ENCODE assay signal across 8 mouse cellular contexts in genomic region chr15:81511601-81512261, GRCm38 (mm10). TPM values are rescaled to one million over a fixed set of nuclear protein-coding genes. Genes with fewer than 3 reads are reported as not detected.
DNase-seq lines count a peak whose midpoint lies in the region; ATAC-seq lines count a peak whose summit lies in the region.

No protein-coding gene starts in this region.

- H3K9me3 ChIP-seq in kidney, embryonic 14.5 days (ENCODE audit: control insufficient read depth, low read length) = no peaks in the 10 kb centered on the region
- H3K9me3 ChIP-seq in stomach, embryonic 15.5 days = no peaks in the 10 kb centered on the region

- peak overlapping the region; percentile 57 for H3K27ac ChIP-seq in kidney, embryonic 14.5 days (ENCODE audit: low read depth, low read length)
- peak overlapping the region; percentile 84 for H3K27ac ChIP-seq in stomach, embryonic 15.5 days

- peaks cover 8% of the 10 kb centered on the region for H3K4me1 ChIP-seq in kidney, embryonic 14.5 days (ENCODE audit: control insufficient read depth, insufficient read depth, low read length)
- peaks cover 14% of the 10 kb centered on the region for H3K4me1 ChIP-seq in stomach, embryonic 15.5 days

- peak overlapping the region; percentile 49 for H3K4me2 ChIP-seq in kidney, embryonic 14.5 days (replicated peaks; ENCODE audit: low read depth, low read length)
- H3K4me2 ChIP-seq in stomach, embryonic 15.5 days = peak overlapping the region; percentile 49

- WGBS in kidney, embryonic 14.5 days = 23% methylated on average over 21 of the region's 21 CpGs
- WGBS in stomach, embryonic 15.5 days = 22% methylated on average over 21 of the region's 21 CpGs

- peak overlapping the region; percentile 45; the same call in 1 of the 2 replicates for H3K9ac ChIP-seq in kidney, embryonic 14.5 days (ENCODE audit: low read depth, low read length)
- H3K9ac ChIP-seq in stomach, embryonic 15.5 days = no peak overlapping the region

- H3K27me3 ChIP-seq in kidney, embryonic 14.5 days (ENCODE audit: control insufficient read depth, insufficient read depth, low read length) = no peaks in the 10 kb centered on the region
- H3K27me3 ChIP-seq in stomach, embryonic 15.5 days (replicated peaks) = no peaks in the 10 kb centered on the region

- peak overlapping the region; percentile 28 for H3K4me3 ChIP-seq in kidney, embryonic 14.5 days (ENCODE audit: low read length)
- peak overlapping the region; percentile 26 for H3K4me3 ChIP-seq in stomach, embryonic 15.5 days (replicated peaks)

- no peak for ATAC-seq in kidney, embryonic 14.5 days (ENCODE audit: low FRiP score, low TSS enrichment)
- ATAC-seq in stomach, embryonic 15.5 days (ENCODE audit: insufficient read depth, low FRiP score, low read depth) = peak; percentile 37; the same call in 1 of the 2 replicates
- ATAC-seq in cerebellum, adult (ENCODE audit: insufficient number of reproducible peaks, low FRiP score, low TSS enrichment) = no peak

- peak; percentile 82 for DNase-seq in CD4-positive, CD25-positive, alpha-beta regulatory T cell, adult 2 months (ENCODE audit: low read depth, low spot score)
- peak; percentile 74 for DNase-seq in T-cell, adult 2 months (ENCODE audit: low spot score)
- peak; percentile 32 for DNase-seq in heart, adult 8-10 months (ENCODE audit: low spot score)
- peak; percentile 81 for DNase-seq in lung, postnatal 25 days (ENCODE audit: low spot score)
- DNase-seq in cerebellum, adult 18-20 months = no peak

- no peaks in the 10 kb centered on the region for H3K36me3 ChIP-seq in kidney, embryonic 14.5 days (ENCODE audit: control insufficient read depth, insufficient read depth, low read length)
- H3K36me3 ChIP-seq in stomach, embryonic 15.5 days = no peaks in the 10 kb centered on the region

RNA-seq across cellular contexts. Expression of gene Rbx1, which starts 45.6 kb away (rescaled TPM):
- total RNA-seq in heart, adult 8-10 months (2022) = 100 to 1,000 TPM; 105 to 114 (median 113) TPM
- 512 and 656 TPM in 2 replicates for polyA plus RNA-seq in kidney, embryonic 14.5 days (2014; fragmentation: Nextera tagmentation; extraction: Ambion mirVana)
- 451 and 486 TPM in 2 replicates for polyA plus RNA-seq in stomach, embryonic 15.5 days (2015; fragmentation: Nextera tagmentation; extraction: Ambion mirVana)

Comparison
In these comparisons a context has a peak if more than half of its experiments do, and no peak if none do; other contexts are left out.
1. DNase-seq: peak in CD4-positive, CD25-positive, alpha-beta regulatory T cell, adult 2 months (single experiment), T-cell, adult 2 months (single experiment), heart, adult 8-10 months (single experiment) and lung, postnatal 25 days (single experiment); none in cerebellum, adult 18-20 months (0 of 2).